Mouse (Mus musculus): ENCODE data around the gene Galr2. TPM values are rescaled to one million over a fixed set of nuclear protein-coding genes. Genes with fewer than 3 reads are reported as not detected.
A peak's percentile ranks its signal among the peaks of the same experiment; 100 is the strongest.

The Galr2 gene
- polyA plus RNA-seq (2015; fragmentation: Nextera tagmentation; extraction: Ambion mirVana), result 0.13 and 0.18 TPM in 2 replicates

DNA sequence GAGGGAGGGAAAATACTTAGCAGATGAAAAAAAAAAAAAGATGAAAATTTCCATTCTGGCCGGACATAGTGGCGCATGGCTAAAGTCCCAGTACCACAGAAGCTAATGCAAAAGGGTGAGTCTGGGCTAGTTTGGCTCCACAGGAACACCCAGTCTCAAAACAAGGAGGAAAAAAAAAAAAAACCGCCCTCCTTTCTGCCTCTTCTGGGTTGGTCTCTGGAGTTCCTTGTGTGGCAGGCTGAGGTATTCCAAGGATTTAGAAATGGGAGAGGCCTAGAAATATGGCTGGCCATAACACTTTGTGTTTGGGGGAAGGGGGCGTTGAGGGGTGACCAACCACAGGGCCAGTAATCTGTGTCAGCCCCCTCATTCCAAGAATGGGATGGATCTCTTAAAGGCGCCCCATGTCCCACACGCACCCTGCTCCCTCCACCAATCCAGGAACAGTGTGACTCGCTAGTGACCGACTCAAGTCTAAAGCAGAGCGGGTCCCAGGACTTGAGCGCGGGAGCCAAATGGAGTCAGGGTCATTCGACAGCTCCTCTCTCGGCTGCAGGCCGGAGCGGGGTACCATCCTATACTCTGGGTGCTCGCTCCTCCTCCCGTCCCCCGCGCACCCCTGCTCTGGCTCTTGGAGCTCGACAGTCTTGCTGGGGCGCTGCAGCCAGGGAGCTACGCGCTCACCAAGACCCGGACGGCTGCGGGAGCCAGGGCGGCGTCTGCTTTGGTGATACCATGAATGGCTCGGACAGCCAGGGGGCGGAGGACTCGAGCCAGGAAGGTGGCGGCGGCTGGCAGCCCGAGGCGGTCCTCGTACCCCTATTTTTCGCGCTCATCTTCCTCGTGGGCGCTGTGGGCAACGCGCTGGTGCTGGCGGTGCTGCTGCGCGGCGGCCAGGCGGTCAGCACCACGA lies at the start of gene Galr2:
TSS of gene Galr2 (plus strand) at position 189 of the 913 bp plus-strand sequence.
- Histone ChIP-seq H3K9me3 (replicated peaks; ENCODE audit: low read length) (no peaks in the 10 kb centered on the region), H3K4me3 (replicated peaks; ENCODE audit: low read depth, low read length) (peak within 1 kb of the TSS; percentile 26), H3K9ac (ENCODE audit: low read depth, low read length) (peak within 1 kb of the TSS; percentile 5; the same call in 1 of the 2 replicates), H3K4me1 (replicated peaks; ENCODE audit: insufficient read depth, low read length) (peaks cover 6% of the 10 kb centered on the region; the same call in 1 of the 2 replicates), H3K4me2 (ENCODE audit: low read length) (peak within 1 kb of the TSS; percentile 48), H3K36me3 (ENCODE audit: insufficient read depth, low read length) (no peaks in the 10 kb centered on the region), H3K27me3 (ENCODE audit: insufficient read depth, low read length) (peaks cover 37% of the 10 kb centered on the region), H3K27ac (no peak within 1 kb of the TSS)
- DNase-seq (ENCODE audit: low spot score), result peak; percentile 18
- ATAC-seq (replicated peaks; ENCODE audit: low FRiP score, low read depth), result no peak
- TF ChIP-seq CTCF (IDR thresholded peaks at IDR 0.05; ENCODE audit: low read depth), result peak; percentile 29; the same call in 1 of the 2 replicates
- WGBS, result 7% methylated on average over 48 of the region's 48 CpGs

- H3K4me3 ChIP-seq (replicated peaks; ENCODE audit: low read depth, low read length), result no peak overlapping the region
- no peak overlapping the region for H3K4me2 ChIP-seq (ENCODE audit: low read length)
- 31% methylated on average over 15 of the region's 17 CpGs for WGBS
- no peak for TF ChIP-seq CTCF (IDR thresholded peaks at IDR 0.05; ENCODE audit: low read depth)
- no peaks in the 10 kb centered on the region for H3K36me3 ChIP-seq (ENCODE audit: insufficient read depth, low read length)
- DNase-seq (ENCODE audit: low spot score) (no peak), ATAC-seq (replicated peaks; ENCODE audit: low FRiP score, low read depth) (peak; percentile 21; the same call in 1 of the 2 replicates)
- no peak overlapping the region for H3K9ac ChIP-seq (ENCODE audit: low read depth, low read length)
- H3K9me3 ChIP-seq (replicated peaks; ENCODE audit: low read length), result no peaks in the 10 kb centered on the region
- no peak overlapping the region for H3K27ac ChIP-seq
- H3K27me3 ChIP-seq (ENCODE audit: insufficient read depth, low read length), result no peaks in the 10 kb centered on the region
- peaks cover 3% of the 10 kb centered on the region; the same call in 1 of the 2 replicates for H3K4me1 ChIP-seq (replicated peaks; ENCODE audit: insufficient read depth, low read length)
Observed at GRCm38 (mm10) chr11:116232427-116232826, 48.3 kb upstream of the Galr2 start.

DNA sequence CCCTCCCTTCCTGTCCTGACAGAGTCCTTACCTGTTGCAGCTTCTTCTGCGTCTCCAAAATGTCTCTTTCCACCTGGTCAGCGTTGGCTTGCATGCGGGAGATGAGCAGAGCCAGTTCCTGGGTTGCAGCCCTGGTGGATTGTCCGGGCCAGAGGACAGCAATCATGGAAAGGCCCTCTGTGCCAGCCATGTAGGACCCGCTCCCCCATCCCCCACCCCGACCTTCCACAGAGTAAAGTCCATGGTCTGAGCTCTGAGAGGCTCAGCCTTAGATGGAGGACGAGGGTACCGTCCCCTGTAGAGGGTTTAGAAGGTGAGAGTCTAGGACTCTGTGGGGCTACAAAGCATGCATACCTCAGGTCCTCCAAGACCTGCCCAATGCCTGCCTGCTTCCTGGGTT lies 45.8 kb upstream of the Galr2 start:
- Histone ChIP-seq H3K4me1 (replicated peaks; ENCODE audit: insufficient read depth, low read length) (peaks cover 11% of the 10 kb centered on the region; the same call in 1 of the 2 replicates), H3K4me3 (replicated peaks; ENCODE audit: low read depth, low read length) (no peak overlapping the region), H3K4me2 (ENCODE audit: low read length) (no peak overlapping the region), H3K36me3 (ENCODE audit: insufficient read depth, low read length) (no peaks in the 10 kb centered on the region), H3K9me3 (replicated peaks; ENCODE audit: low read length) (no peaks in the 10 kb centered on the region), H3K9ac (ENCODE audit: low read depth, low read length) (no peak overlapping the region), H3K27ac (no peak overlapping the region), H3K27me3 (ENCODE audit: insufficient read depth, low read length) (no peaks in the 10 kb centered on the region)
- TF ChIP-seq CTCF (IDR thresholded peaks at IDR 0.05; ENCODE audit: low read depth), result no peak
- no peak for ATAC-seq (replicated peaks; ENCODE audit: low FRiP score, low read depth)
- 80% methylated on average over 8 of the region's 8 CpGs for WGBS
- no peak for DNase-seq (ENCODE audit: low spot score)

- Histone ChIP-seq H3K4me3 (replicated peaks; ENCODE audit: low read depth, low read length) (peak within 1 kb of the TSS; percentile 28), H3K4me2 (ENCODE audit: low read length) (peak within 1 kb of the TSS; percentile 62), H3K4me1 (replicated peaks; ENCODE audit: insufficient read depth, low read length) (peaks cover 22% of the 10 kb centered on the region; the same call in 1 of the 2 replicates), H3K27me3 (ENCODE audit: insufficient read depth, low read length) (no peaks in the 10 kb centered on the region), H3K27ac (peak within 1 kb of the TSS; percentile 64), H3K36me3 (ENCODE audit: insufficient read depth, low read length) (no peaks in the 10 kb centered on the region), H3K9me3 (replicated peaks; ENCODE audit: low read length) (no peaks in the 10 kb centered on the region), H3K9ac (ENCODE audit: low read depth, low read length) (peak within 1 kb of the TSS; percentile 62)
- TF ChIP-seq CTCF (IDR thresholded peaks at IDR 0.05; ENCODE audit: low read depth), result no peak
- peak; percentile 67 for DNase-seq (ENCODE audit: low spot score)
- ATAC-seq (replicated peaks; ENCODE audit: low FRiP score, low read depth), result peak; percentile 87
- WGBS, result 9% methylated on average over 31 of the region's 31 CpGs
Observed at GRCm38 (mm10) chr11:116237742-116238395, 42.9 kb upstream of the Galr2 start, which contains the start of gene Evpl. TSS of gene Evpl (minus strand) at chr11:116238077.

DNA sequence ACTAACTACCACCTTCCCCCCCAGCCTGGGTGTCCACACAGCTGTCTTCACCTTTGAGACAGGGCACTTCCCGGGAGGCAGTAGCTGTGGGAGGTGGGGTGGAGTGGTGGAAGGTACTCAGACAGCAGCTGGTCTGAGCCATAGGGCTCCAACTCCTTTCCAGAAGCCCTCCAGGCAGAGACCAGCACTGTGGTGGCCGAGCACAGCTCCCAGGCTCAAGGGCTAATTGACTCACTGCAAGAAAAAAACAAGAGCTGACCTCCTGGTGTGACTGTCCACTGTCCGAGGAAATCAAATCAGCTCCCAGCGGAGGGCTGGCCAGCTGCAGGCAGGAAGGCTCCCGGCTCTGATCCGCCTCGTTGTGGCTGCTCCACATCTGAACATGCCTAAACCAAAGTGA lies 40.9 kb upstream of the Galr2 start:
- Histone ChIP-seq H3K36me3 (ENCODE audit: insufficient read depth, low read length) (peaks cover 5% of the 10 kb centered on the region; the same call in 1 of the 2 replicates), H3K9ac (ENCODE audit: low read depth, low read length) (0 out of 2 replicates have a peak overlapping the region, but pooled peaks have one; percentile 5), H3K9me3 (replicated peaks; ENCODE audit: low read length) (no peaks in the 10 kb centered on the region), H3K27me3 (ENCODE audit: insufficient read depth, low read length) (no peaks in the 10 kb centered on the region), H3K4me3 (replicated peaks; ENCODE audit: low read depth, low read length) (no peak overlapping the region), H3K4me2 (ENCODE audit: low read length) (no peak overlapping the region), H3K27ac (0 out of 2 replicates have a peak overlapping the region, but pooled peaks have one; percentile 8), H3K4me1 (replicated peaks; ENCODE audit: insufficient read depth, low read length) (peaks cover 22% of the 10 kb centered on the region; the same call in 1 of the 2 replicates)
- WGBS, result 24% methylated on average over 7 of the region's 7 CpGs
- no peak for ATAC-seq (replicated peaks; ENCODE audit: low FRiP score, low read depth)
- no peak for TF ChIP-seq CTCF (IDR thresholded peaks at IDR 0.05; ENCODE audit: low read depth)
- no peak for DNase-seq (ENCODE audit: low spot score)

GRCm38 (mm10) chr11:116241744-116242235 lies 38.9 kb upstream of the Galr2 start:
- peak overlapping the region; percentile 23; the same call in 1 of the 2 replicates for H3K9ac ChIP-seq (ENCODE audit: low read depth, low read length)
- DNase-seq (ENCODE audit: low spot score) (peak; percentile 83), ATAC-seq (replicated peaks; ENCODE audit: low FRiP score, low read depth) (peak; percentile 51; the same call in 1 of the 2 replicates)
- 20% methylated on average over 12 of the region's 12 CpGs for WGBS
- peak overlapping the region; percentile 87 for H3K27ac ChIP-seq
- H3K4me3 ChIP-seq (replicated peaks; ENCODE audit: low read depth, low read length), result no peak overlapping the region
- H3K36me3 ChIP-seq (ENCODE audit: insufficient read depth, low read length), result peaks cover 24% of the 10 kb centered on the region
- no peak overlapping the region for H3K4me2 ChIP-seq (ENCODE audit: low read length)
- H3K9me3 ChIP-seq (replicated peaks; ENCODE audit: low read length), result no peaks in the 10 kb centered on the region
- peak; percentile 20; the same call in 1 of the 2 replicates for TF ChIP-seq CTCF (IDR thresholded peaks at IDR 0.05; ENCODE audit: low read depth)
- no peaks in the 10 kb centered on the region for H3K27me3 ChIP-seq (ENCODE audit: insufficient read depth, low read length)
- peaks cover 22% of the 10 kb centered on the region; the same call in 1 of the 2 replicates for H3K4me1 ChIP-seq (replicated peaks; ENCODE audit: insufficient read depth, low read length)

Data from kidney, postnatal 0 days (tissue).